Mouse (Mus musculus) heart, embryonic 12.5 days (tissue): ENCODE results near the gene Pmfbp1. TPM values are rescaled to one million over a fixed set of nuclear protein-coding genes. Genes with fewer than 3 reads are reported as not detected.
A peak's percentile ranks its signal among the peaks of the same experiment; 100 is the strongest.
"Not testable (repeated sequence)": the region's sequence is repeated elsewhere in the genome, so short reads cannot be mapped to it uniquely, and the experiment has no call there.

Experiments
- ATAC-seq: fragments of 200-750 bp; cut with Nextera tagmentation; 2 replicates; pipeline ENCODE4 v1.8.0; 2017; ENCODE audit warnings: moderate TSS enrichment, moderate library complexity; ENCODE audit not compliant: insufficient number of reproducible peaks, low FRiP score
- H3K27ac ChIP-seq: fragments of 300-500 bp; sonication (generic); 2 replicates; pipeline ENCODE4 v1.5.1; 2016; ENCODE audit warnings: mild to moderate bottlenecking, moderate library complexity; ENCODE audit not compliant: poor library complexity, severe bottlenecking
- H3K27me3 ChIP-seq: fragments of 300-500 bp; sonication (generic); replicated peaks from 2 replicates; pipeline ENCODE4 v1.6.1; 2016; ENCODE audit warnings: mild to moderate bottlenecking, moderate library complexity
- H3K36me3 ChIP-seq: fragments of 300-500 bp; sonication (generic); 2 replicates; pipeline ENCODE4 v1.6.1; 2016; ENCODE audit warnings: mild to moderate bottlenecking, moderate library complexity
- H3K4me1 ChIP-seq: fragments of 300-500 bp; sonication (generic); replicated peaks from 2 replicates; pipeline ENCODE4 v1.6.1; 2016; ENCODE audit warnings: mild to moderate bottlenecking
- H3K4me2 ChIP-seq: fragments of 300-500 bp; sonication (generic); 2 replicates; pipeline ENCODE4 v1.6.1; 2016; ENCODE audit warnings: mild to moderate bottlenecking, moderate library complexity
- H3K4me3 ChIP-seq: fragments of 300-500 bp; sonication (generic); 2 replicates; pipeline ENCODE4 v1.5.1; 2016; ENCODE audit warnings: mild to moderate bottlenecking
- H3K9ac ChIP-seq: fragments of 300-500 bp; sonication (generic); 2 replicates; pipeline ENCODE4 v1.6.1; 2016; ENCODE audit warnings: mild to moderate bottlenecking, moderate library complexity
- H3K9me3 ChIP-seq: fragments of 300-500 bp; sonication (generic); replicated peaks from 2 replicates; pipeline ENCODE4 v1.6.1; 2016; ENCODE audit warnings: mild to moderate bottlenecking, moderate library complexity
- WGBS: fragments of 180-500 bp; shearing (Covaris S2); methylation state at CpG from one replicate; pipeline ENCODE4 v1.1.7; 2016; 5-methylcytosine and 5-hydroxymethylcytosine counted together
- polyA plus RNA-seq: library from polyadenylated mRNA; unstranded; fragments of >200 nt; fragmentation: Nextera tagmentation; extraction: Ambion mirVana; gene quantifications from 2 replicates; pipeline ENCODE4 v1.2.1, GENCODE M21; 2016

Gene Pmfbp1
- polyA plus RNA-seq: 0.23 TPM in 1 of 2 replicates, not detected in the other

DNA sequence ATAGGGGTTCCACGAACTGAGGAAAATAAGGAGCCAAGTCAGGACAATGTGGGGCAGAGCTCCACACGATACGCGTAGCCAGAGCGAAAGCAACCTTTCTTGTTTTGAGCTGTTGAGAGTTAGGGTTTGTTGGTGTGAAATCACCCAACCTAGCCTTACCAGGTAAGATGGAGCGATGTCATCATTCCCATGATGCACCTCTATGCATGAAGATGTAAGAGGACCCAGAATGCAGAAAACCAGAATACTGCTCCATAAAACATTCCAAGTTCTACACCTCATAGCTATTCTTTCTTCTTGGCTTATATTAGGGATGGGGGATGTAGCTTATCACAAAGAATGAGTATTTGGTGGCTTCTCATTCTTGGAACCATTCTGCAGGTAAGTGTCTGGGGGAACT, at the start of gene Pmfbp1:
TSS of gene Pmfbp1 (plus strand) at position 301 of the 400 bp plus-strand sequence.
- Histone ChIP-seq H3K9ac (no peak within 1 kb of the TSS), H3K9me3 (no peaks in the 10 kb centered on the region), H3K4me3 (no peak within 1 kb of the TSS), H3K4me1 (no peaks in the 10 kb centered on the region), H3K27ac (no peak within 1 kb of the TSS), H3K27me3 (no peaks in the 10 kb centered on the region), H3K36me3 (no peaks in the 10 kb centered on the region), H3K4me2 (no peak within 1 kb of the TSS)
- no peak for ATAC-seq
- 89% methylated on average over 6 of the region's 6 CpGs for WGBS

DNA sequence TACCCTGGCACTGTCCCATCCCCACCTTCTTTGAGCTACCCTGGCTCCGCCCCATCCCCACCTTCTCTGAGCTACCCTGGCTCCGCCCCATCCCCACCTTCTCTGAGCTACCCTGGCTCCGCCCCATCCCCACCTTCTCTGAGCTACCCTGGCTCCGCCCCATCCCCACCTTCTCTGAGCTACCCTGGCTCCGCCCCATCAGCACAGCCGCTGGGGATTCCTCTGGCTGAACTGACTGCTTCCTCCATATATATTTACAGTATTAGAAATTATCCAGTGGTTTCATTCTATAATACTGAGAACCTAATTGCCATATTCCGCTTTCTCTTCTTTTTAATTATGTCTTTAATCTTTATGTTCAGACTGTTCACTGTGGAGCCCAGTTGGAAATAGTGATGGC, 46.9 kb upstream of the Pmfbp1 start:
- not testable (repeated sequence) for H3K4me1 ChIP-seq, H3K9me3 ChIP-seq, H3K4me2 ChIP-seq, H3K9ac ChIP-seq, H3K36me3 ChIP-seq, H3K27me3 ChIP-seq, ATAC-seq, H3K27ac ChIP-seq, H3K4me3 ChIP-seq
- 22% methylated on average over 7 of the region's 7 CpGs for WGBS

DNA sequence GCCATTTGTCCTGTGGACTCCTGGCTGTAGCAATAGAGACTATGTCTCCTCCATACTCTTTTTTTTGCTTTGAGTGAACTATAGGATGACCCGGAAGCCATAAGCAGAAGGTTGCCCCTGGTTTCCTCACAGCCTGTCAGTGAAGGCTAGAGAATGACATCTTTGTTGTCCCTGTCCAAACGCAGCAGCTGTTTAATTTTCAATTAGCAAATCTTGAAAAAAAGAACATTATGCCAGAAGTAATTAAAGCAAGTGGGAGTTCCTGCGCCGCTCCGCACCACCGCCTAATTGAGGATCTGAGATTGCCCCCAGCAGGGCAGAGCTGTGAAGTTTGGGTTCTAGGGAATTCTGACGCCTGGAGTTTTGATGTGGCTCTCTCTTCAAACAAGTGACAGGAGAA, 42.8 kb upstream of the Pmfbp1 start:
- WGBS: 67% methylated on average over 7 of the region's 7 CpGs

DNA sequence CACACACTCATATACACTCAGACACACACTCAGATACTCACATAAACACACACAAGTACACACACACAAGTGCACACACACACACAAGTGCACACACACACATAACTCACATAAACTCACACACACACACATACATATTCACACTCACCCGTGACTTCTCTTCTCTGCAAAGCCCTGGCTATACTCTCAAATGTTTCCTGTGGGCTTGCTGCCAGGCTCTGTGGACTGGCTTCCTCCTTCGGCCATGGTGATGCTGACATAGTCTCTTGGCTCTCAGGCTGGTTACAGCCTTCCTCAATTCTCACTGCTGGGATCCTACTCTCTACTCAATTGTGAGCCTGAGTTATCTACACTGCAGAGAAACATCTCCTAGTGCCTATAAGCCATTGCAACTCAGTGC, 38.7 kb upstream of the Pmfbp1 start:
- Histone ChIP-seq H3K36me3 (no peaks in the 10 kb centered on the region), H3K9me3 (no peaks in the 10 kb centered on the region; the same call in 1 of the 2 replicates), H3K4me3 (no peak overlapping the region), H3K27me3 (no peaks in the 10 kb centered on the region), H3K4me2 (no peak overlapping the region), H3K4me1 (no peaks in the 10 kb centered on the region), H3K9ac (no peak overlapping the region), H3K27ac (no peak overlapping the region)
- ATAC-seq: no peak
- 54% methylated on average over 2 of the region's 2 CpGs for WGBS

More for the DNA sequence above, 42.8 kb upstream of the Pmfbp1 start:
- Histone ChIP-seq H3K4me1 (no peaks in the 10 kb centered on the region), H3K36me3 (no peaks in the 10 kb centered on the region), H3K9ac (no peak overlapping the region), H3K27ac (no peak overlapping the region), H3K4me3 (no peak overlapping the region), H3K4me2 (no peak overlapping the region), H3K9me3 (no peaks in the 10 kb centered on the region; the same call in 1 of the 2 replicates), H3K27me3 (no peaks in the 10 kb centered on the region)
- no peak for ATAC-seq

DNA sequence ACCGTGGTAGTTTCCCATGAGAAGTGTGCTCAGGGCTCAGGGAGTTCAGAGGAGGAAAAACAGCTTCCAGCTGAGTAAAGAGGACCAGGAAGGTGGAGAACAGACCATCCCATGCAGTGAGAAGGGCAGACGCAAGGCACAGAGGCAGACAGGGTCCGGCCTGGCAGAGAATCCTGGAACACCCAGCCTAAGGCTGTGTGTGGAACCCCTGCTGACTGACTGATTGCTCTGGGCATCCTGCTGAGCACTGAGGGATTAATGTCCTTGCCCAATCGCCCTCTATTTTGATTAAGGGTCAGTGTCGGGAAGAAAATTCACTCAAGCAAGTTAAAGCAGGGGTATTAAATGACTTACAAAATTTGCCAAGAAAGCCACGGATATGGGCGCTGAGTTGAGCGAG, 36.4 kb upstream of the Pmfbp1 start:
- no peak for ATAC-seq
- no peaks in the 10 kb centered on the region for H3K27me3 ChIP-seq

DNA sequence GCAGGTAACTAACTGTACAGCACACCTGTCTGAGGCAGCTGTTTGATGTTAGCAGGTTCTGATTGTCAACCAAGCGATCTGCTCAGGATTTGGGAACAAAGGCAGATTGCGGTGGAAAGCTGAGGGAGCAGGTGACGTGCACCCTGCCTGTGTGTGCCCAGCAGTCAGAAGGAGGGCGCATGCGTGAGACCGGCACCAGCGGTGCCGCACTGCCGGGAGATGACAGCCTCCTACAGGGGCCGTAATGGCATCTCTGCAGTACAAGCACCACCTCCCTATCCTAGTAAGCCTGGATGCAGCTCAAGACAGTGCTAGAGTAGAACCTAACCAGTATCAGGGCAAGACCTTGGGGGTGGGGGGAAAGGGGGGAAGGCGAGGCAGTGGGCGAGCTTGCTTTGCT, 35.2 kb upstream of the Pmfbp1 start:
- 74% methylated on average over 12 of the region's 12 CpGs for WGBS
- peaks cover 5% of the 10 kb centered on the region for H3K4me1 ChIP-seq
- H3K4me2 ChIP-seq: peak overlapping the region; percentile 27; the same call in 1 of the 2 replicates
- H3K36me3 ChIP-seq: no peaks in the 10 kb centered on the region
- H3K27me3 ChIP-seq: no peaks in the 10 kb centered on the region
- H3K9ac ChIP-seq: no peak overlapping the region
- no peak overlapping the region for H3K27ac ChIP-seq
- no peaks in the 10 kb centered on the region for H3K9me3 ChIP-seq
- no peak for ATAC-seq
- H3K4me3 ChIP-seq: no peak overlapping the region

More for the DNA sequence above, 36.4 kb upstream of the Pmfbp1 start:
- H3K9ac ChIP-seq: no peak overlapping the region
- no peaks in the 10 kb centered on the region for H3K36me3 ChIP-seq
- WGBS: 56% methylated on average over 8 of the region's 8 CpGs
- no peaks in the 10 kb centered on the region for H3K9me3 ChIP-seq
- H3K4me2 ChIP-seq: no peak overlapping the region
- no peaks in the 10 kb centered on the region for H3K4me1 ChIP-seq
- H3K4me3 ChIP-seq: no peak overlapping the region
- no peak overlapping the region for H3K27ac ChIP-seq

DNA sequence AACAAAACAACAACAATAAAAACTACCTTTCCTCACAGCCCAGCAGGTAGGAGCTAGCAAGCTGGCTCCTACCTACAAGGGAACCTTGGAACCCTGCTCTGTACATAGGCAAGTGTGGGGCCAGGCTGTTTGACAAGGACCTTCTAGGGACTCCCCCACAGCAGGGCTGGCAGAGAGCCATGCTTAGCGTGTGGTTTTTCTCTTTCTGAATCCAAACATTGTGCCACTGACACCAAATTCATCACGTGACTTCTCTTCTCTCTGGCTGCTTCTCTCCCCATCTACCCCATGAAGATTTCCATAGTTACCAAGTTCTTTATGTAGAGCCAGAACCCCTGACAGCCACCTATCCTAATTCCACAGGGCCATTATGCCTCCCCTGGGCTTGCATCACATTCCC, 30.8 kb upstream of the Pmfbp1 start:
- no peak for ATAC-seq
- H3K4me2 ChIP-seq: no peak overlapping the region
- 52% methylated on average over 2 of the region's 2 CpGs for WGBS
- peaks cover 16% of the 10 kb centered on the region for H3K4me1 ChIP-seq
- H3K4me3 ChIP-seq: no peak overlapping the region
- H3K9me3 ChIP-seq: no peaks in the 10 kb centered on the region
- 0 out of 2 replicates have a peak overlapping the region, but pooled peaks have one; percentile 32 for H3K27ac ChIP-seq
- no peaks in the 10 kb centered on the region for H3K27me3 ChIP-seq
- no peak overlapping the region for H3K9ac ChIP-seq
- H3K36me3 ChIP-seq: no peaks in the 10 kb centered on the region

DNA sequence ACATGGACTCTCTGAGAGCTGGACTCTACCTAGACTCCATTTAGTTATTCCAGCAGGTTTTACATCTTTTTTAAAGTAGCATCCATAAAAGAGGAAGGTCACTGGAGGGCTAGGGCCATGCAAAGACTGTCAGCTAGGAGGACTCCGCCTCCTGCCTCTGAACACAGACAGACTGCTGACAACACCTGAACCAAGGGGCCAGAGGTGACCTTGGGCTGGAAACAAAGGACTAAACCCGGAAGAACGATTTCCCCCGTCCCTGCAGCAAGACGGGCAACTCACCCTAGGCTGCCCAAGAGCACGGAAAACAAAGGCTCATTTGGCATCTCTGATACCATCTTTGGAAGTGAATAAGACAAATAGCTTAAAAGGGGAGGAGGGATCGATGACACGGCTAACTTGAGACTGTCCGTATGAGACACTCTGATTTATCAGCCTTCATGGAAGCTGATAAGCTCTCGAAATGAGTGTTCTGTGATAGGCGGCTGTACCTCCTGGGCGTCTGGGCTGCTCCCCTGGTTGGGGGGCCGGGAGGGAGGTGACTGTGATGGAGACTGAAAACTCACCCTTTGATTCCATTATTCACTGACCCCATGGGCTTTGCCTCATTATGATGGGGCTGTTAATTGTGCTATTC, 30.0 kb upstream of the Pmfbp1 start:
- Histone ChIP-seq H3K4me3 (peak overlapping the region; percentile 24; the same call in 1 of the 2 replicates), H3K36me3 (no peaks in the 10 kb centered on the region), H3K27me3 (no peaks in the 10 kb centered on the region), H3K27ac (peak overlapping the region; percentile 52), H3K9ac (no peak overlapping the region), H3K4me1 (peaks cover 16% of the 10 kb centered on the region), H3K4me2 (peak overlapping the region; percentile 59), H3K9me3 (no peaks in the 10 kb centered on the region)
- ATAC-seq: no peak; the same call in 1 of the 2 replicates
- 8% methylated on average over 13 of the region's 13 CpGs for WGBS

DNA sequence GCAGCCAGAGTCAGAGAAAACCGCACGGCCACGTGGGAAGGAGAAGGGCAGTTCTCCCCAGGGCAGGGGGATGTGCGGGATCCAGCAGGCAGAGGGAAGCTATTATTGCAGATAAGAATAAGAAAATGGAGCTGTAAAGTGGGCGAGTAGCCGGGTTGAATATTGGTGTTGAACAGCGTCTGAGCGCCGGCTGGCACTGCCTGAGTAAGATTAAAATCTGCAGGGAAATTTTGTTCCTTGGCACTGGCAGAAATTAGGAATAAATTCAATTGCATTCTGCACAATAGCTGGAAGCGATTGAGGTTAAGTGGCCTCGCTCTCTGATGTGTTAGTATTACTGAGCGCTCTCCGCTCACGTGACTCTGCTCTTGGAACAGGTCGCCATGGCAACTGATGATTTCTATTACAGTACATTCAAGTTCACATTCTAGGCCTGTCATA, 29.4 kb upstream of the Pmfbp1 start:
- no peak overlapping the region for H3K27ac ChIP-seq
- ATAC-seq: peak; percentile 20; the same call in 1 of the 2 replicates
- H3K9ac ChIP-seq: no peak overlapping the region
- no peaks in the 10 kb centered on the region for H3K27me3 ChIP-seq
- peaks cover 16% of the 10 kb centered on the region for H3K4me1 ChIP-seq
- H3K36me3 ChIP-seq: no peaks in the 10 kb centered on the region
- 45% methylated on average over 15 of the region's 15 CpGs for WGBS
- peak overlapping the region; percentile 59 for H3K4me2 ChIP-seq
- no peak overlapping the region for H3K4me3 ChIP-seq
- no peaks in the 10 kb centered on the region for H3K9me3 ChIP-seq

DNA sequence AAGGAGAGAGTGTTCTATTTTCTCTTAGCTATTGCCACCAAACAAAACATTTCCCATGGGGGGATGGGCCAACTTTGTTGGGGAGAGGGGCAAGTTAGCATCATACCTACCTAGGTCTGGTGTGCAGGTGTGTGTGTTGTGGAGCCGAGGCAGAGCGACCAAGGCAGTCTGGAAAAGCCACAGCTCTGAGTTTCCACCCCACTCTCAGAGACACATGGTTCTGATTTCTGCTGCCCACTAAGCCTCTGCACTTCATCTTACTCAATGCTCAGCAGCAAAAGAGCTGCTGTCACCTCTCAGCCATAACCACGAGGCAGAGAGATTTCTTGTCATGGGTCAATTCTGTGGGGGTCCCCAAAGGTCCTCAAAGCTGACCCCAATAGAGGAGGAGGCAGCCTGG, 28.8 kb upstream of the Pmfbp1 start:
- 51% methylated on average over 3 of the region's 3 CpGs for WGBS
- Histone ChIP-seq H3K4me3 (no peak overlapping the region), H3K9me3 (no peaks in the 10 kb centered on the region), H3K27ac (no peak overlapping the region), H3K4me1 (peaks cover 16% of the 10 kb centered on the region), H3K36me3 (no peaks in the 10 kb centered on the region), H3K4me2 (no peak overlapping the region), H3K9ac (no peak overlapping the region), H3K27me3 (no peaks in the 10 kb centered on the region)
- ATAC-seq: no peak

DNA sequence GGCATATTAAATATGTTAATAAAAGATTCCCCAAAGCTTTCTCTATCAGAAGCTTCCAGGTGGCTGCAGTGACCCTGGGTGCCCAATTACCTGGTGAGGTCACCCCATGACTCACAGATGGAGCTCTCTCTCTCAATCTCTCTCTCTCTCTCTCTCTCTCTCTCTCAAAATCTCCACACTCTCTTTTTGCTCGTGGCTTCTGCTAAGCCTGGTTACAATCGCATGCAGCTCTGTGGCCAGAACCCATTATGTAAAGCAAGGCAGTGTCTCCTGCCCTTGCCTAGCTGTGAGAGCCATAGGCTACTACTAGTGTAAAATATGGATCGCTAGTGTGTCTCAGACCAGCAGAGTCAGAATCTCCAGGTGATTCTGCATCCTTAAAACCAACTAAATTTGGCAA, 28.1 kb upstream of the Pmfbp1 start:
- H3K4me2 ChIP-seq: no peak overlapping the region
- no peaks in the 10 kb centered on the region for H3K9me3 ChIP-seq
- no peaks in the 10 kb centered on the region for H3K36me3 ChIP-seq
- no peak for ATAC-seq
- no peak overlapping the region for H3K4me3 ChIP-seq
- no peak overlapping the region for H3K9ac ChIP-seq
- no peaks in the 10 kb centered on the region for H3K27me3 ChIP-seq
- no peak overlapping the region for H3K27ac ChIP-seq
- H3K4me1 ChIP-seq: peaks cover 16% of the 10 kb centered on the region
- 61% methylated on average over 3 of the region's 3 CpGs for WGBS

DNA sequence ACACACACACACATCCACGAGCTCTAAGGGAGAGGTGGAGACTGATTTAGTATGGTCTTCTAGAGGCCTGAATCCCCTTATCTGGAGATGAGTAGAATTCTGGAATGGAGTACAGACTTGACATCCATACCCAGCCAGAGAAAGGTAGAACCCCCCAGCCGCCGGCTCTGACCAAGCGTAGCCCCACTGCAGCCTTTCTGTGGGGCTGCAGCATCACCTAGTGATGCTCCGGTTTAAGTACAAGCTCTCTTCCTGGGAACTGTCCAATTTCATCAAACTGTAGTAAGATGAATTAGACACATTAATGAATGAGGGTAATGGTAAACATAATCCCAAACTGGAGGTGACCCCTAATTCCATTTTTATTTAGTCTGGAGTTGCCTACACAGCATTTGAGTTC, 26.3 kb upstream of the Pmfbp1 start:
- no peak overlapping the region for H3K4me2 ChIP-seq
- H3K9me3 ChIP-seq: no peaks in the 10 kb centered on the region
- H3K4me3 ChIP-seq: no peak overlapping the region
- H3K27me3 ChIP-seq: no peaks in the 10 kb centered on the region
- H3K4me1 ChIP-seq: peaks cover 19% of the 10 kb centered on the region
- no peak overlapping the region for H3K9ac ChIP-seq
- no peak overlapping the region for H3K27ac ChIP-seq
- ATAC-seq: no peak
- 38% methylated on average over 5 of the region's 5 CpGs for whole genome bisulfite sequencing
- H3K36me3 ChIP-seq: no peaks in the 10 kb centered on the region
